Mouse (Mus musculus): ENCODE results near the gene Prlr. TPM values are rescaled to one million over a fixed set of nuclear protein-coding genes. Genes with fewer than 3 reads are reported as not detected.

Prlr gene
- polyA plus RNA-seq, 1 experiment from 2014 or later: 0.93 TPM

GRCm38 (mm10) chr15:10338606-10339005 lies 161.6 kb downstream of the Prlr start:
- 77% methylated on average over 3 of the region's 3 CpGs for WGBS
- Histone ChIP-seq H3K4me1 (no peaks in the 10 kb centered on the region), H3K9ac (no peak overlapping the region), H3K9me3 (no peaks in the 10 kb centered on the region), H3K4me2 (no peak overlapping the region), H3K36me3 (no peaks in the 10 kb centered on the region), H3K27ac (no peak overlapping the region), H3K4me3 (no peak overlapping the region), H3K27me3 (no peaks in the 10 kb centered on the region)
- ATAC-seq (ENCODE audit: insufficient number of reproducible peaks, low FRiP score, low TSS enrichment, low read depth): no peak

DNA sequence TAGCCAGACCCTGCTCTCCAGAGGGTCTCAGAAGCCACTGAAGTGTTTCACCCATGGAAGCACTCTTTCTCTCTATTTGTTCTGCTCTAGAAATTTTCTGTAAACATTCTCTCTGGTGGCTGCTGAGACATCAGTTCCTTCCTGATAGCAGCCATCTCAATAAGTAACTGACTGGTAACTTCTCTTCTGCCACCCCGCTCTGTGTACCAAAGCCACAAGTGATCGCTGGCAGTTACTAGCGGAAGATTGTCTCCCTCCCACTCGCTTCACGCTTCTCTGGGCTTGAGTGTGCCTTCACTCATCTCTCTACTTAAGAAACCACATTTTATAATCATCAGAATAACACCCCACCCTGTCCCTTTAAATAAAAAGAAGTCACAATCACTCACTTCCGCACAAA lies 170.0 kb downstream of the Prlr start:
- Histone ChIP-seq H3K4me3 (no peak overlapping the region), H3K4me2 (no peak overlapping the region), H3K36me3 (no peaks in the 10 kb centered on the region), H3K9me3 (no peaks in the 10 kb centered on the region), H3K27ac (no peak overlapping the region), H3K4me1 (no peaks in the 10 kb centered on the region), H3K27me3 (no peaks in the 10 kb centered on the region), H3K9ac (no peak overlapping the region)
- ATAC-seq (ENCODE audit: insufficient number of reproducible peaks, low FRiP score, low TSS enrichment, low read depth): no peak
- 90% methylated on average over 6 of the region's 6 CpGs for WGBS

- Histone ChIP-seq H3K9me3 (no peaks in the 10 kb centered on the region), H3K4me1 (no peaks in the 10 kb centered on the region), H3K36me3 (no peaks in the 10 kb centered on the region), H3K27ac (no peak within 1 kb of the TSS), H3K4me3 (no peak within 1 kb of the TSS), H3K9ac (no peak within 1 kb of the TSS), H3K4me2 (no peak within 1 kb of the TSS), H3K27me3 (no peaks in the 10 kb centered on the region)
- WGBS: 77% methylated on average over 9 of the region's 9 CpGs
- no peak for ATAC-seq (ENCODE audit: insufficient number of reproducible peaks, low FRiP score, low TSS enrichment, low read depth)
Observed at GRCm38 (mm10) chr15:10358039-10358948, 181.3 kb downstream of the Prlr start, which contains the start of gene Agxt2. TSS of gene Agxt2 (plus strand) at chr15:10358532.

DNA sequence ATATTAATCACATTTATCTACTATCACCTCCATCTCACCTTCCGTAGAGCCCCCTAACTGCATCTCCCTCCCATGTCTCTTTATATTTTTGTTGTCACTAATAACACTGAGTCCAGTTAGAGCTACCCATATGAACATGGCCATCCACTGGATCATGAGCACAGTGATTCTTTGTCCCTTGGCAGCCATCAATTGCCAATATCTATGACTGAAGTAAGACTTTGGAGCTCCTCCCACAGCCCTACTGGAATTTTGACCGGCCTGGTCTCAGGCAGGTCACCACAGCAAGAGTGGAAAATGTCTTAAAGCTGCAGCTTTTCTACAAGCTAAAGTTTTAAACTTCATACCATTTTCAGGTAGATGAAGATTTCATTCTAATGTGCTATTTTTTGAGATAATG lies 189.3 kb downstream of the Prlr start:
- no peak overlapping the region for H3K9ac ChIP-seq
- no peak overlapping the region for H3K27ac ChIP-seq
- 82% methylated on average over 2 of the region's 2 CpGs for WGBS
- no peak overlapping the region for H3K4me2 ChIP-seq
- no peaks in the 10 kb centered on the region for H3K4me1 ChIP-seq
- ATAC-seq (ENCODE audit: insufficient number of reproducible peaks, low FRiP score, low TSS enrichment, low read depth): no peak
- no peak overlapping the region for H3K4me3 ChIP-seq
- H3K36me3 ChIP-seq: no peaks in the 10 kb centered on the region
- H3K27me3 ChIP-seq: no peaks in the 10 kb centered on the region
- H3K9me3 ChIP-seq: no peaks in the 10 kb centered on the region

DNA sequence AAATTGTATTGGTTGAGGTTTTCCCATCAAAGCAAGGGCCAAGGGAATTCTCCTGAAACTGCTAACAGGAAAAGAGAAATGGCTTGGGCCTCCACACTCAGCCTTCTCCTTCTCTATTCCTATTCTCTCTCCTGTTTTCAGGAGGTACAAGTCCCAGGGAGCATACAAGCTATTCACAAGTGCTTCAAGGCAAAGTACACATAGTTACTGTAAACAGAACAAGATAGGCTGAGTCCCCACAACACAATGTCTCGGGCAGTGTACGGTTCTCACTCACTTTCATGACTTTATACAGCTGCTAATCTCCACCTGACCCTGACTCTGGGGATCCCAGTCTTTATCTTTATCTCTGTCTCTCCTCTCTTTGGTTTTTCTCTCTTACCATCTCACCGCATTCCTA lies 198.4 kb downstream of the Prlr start:
- Histone ChIP-seq H3K4me2 (no peak overlapping the region), H3K9ac (no peak overlapping the region), H3K36me3 (no peaks in the 10 kb centered on the region), H3K4me3 (no peak overlapping the region), H3K27ac (no peak overlapping the region), H3K27me3 (no peaks in the 10 kb centered on the region), H3K4me1 (no peaks in the 10 kb centered on the region), H3K9me3 (no peaks in the 10 kb centered on the region)
- 77% methylated on average over 3 of the region's 3 CpGs for WGBS
- ATAC-seq (ENCODE audit: insufficient number of reproducible peaks, low FRiP score, low TSS enrichment, low read depth): no peak

DNA sequence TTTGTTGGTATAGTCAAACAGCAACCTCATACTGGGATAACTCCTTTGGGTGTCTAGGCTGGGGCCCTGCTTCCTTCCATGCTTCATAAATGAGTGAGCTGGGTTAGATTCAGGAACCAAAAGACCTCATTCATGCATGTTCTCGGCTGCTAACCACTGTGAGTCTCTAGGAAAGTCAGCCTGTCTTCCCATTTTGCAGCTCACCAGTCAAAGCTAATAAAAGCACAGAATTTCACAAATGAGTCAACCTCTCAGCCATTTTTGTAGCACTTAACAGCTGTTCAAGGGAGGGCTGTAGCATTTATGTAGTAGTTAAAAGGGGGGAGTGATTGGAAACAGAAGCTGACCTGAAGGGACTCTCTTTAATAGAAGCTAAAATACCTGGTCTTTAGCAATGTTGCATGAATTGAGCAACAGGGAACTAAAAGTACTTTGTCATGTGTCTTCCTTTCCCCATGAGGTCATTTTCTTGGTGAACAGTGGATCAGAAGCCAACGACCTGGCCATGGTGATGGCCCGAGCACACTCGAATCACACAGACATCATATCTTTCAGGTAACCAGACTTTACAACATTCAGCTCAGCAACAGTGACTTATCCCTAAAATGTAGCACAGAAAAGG lies 201.4 kb downstream of the Prlr start:
- WGBS: 46% methylated on average over 4 of the region's 4 CpGs
- Histone ChIP-seq H3K27me3 (no peaks in the 10 kb centered on the region), H3K4me1 (no peaks in the 10 kb centered on the region), H3K4me2 (no peak overlapping the region), H3K9ac (no peak overlapping the region), H3K36me3 (no peaks in the 10 kb centered on the region), H3K4me3 (no peak overlapping the region), H3K9me3 (no peaks in the 10 kb centered on the region), H3K27ac (no peak overlapping the region)
- ATAC-seq (ENCODE audit: insufficient number of reproducible peaks, low FRiP score, low TSS enrichment, low read depth): no peak

- no peak overlapping the region for H3K27ac ChIP-seq
- no peaks in the 10 kb centered on the region for H3K36me3 ChIP-seq
- H3K9me3 ChIP-seq: no peaks in the 10 kb centered on the region
- no peak overlapping the region for H3K4me2 ChIP-seq
- WGBS: 85% methylated on average over 3 of the region's 3 CpGs
- ATAC-seq (ENCODE audit: insufficient number of reproducible peaks, low FRiP score, low TSS enrichment, low read depth): no peak
- no peaks in the 10 kb centered on the region for H3K4me1 ChIP-seq
- H3K27me3 ChIP-seq: no peaks in the 10 kb centered on the region
- H3K4me3 ChIP-seq: no peak overlapping the region
- no peak overlapping the region for H3K9ac ChIP-seq
Observed at GRCm38 (mm10) chr15:10379757-10380458, 202.9 kb downstream of the Prlr start.

- Histone ChIP-seq H3K9ac (no peak overlapping the region), H3K4me3 (no peak overlapping the region), H3K27ac (no peak overlapping the region), H3K4me2 (no peak overlapping the region), H3K4me1 (no peaks in the 10 kb centered on the region), H3K36me3 (no peaks in the 10 kb centered on the region), H3K27me3 (no peaks in the 10 kb centered on the region), H3K9me3 (no peaks in the 10 kb centered on the region)
- 57% methylated on average over 2 of the region's 2 CpGs for WGBS
- no peak for ATAC-seq (ENCODE audit: insufficient number of reproducible peaks, low FRiP score, low TSS enrichment, low read depth)
Observed at GRCm38 (mm10) chr15:10387263-10387662, 210.2 kb downstream of the Prlr start.

Other genes starting within 250 kb of the Prlr start
- not detected in 2 replicates for gene Gm21973, start 148.1 kb downstream of the Prlr start, polyA plus RNA-seq (2015; fragmentation: Nextera tagmentation; extraction: Ambion mirVana)
- gene Agxt2, start 181.3 kb downstream of the Prlr start, polyA plus RNA-seq (2015; fragmentation: Nextera tagmentation; extraction: Ambion mirVana): not detected in 2 replicates

Data from limb, embryonic 15.5 days (tissue).